Mouse (Mus musculus) myocyte (in vitro differentiated cells): ENCODE data around the gene Cacna1f. TPM values are rescaled to one million over a fixed set of nuclear protein-coding genes. Genes with fewer than 3 reads are reported as not detected.

Experiments
- H3K27me3 ChIP-seq: one replicate; pipeline ENCODE4 v1.6.1; 2011; ENCODE audit not compliant: control insufficient read depth, insufficient read depth, insufficient read length
- H3K36me3 ChIP-seq: one replicate; pipeline ENCODE4 v1.6.1; 2011; ENCODE audit not compliant: control insufficient read depth, insufficient read depth
- H3K4me2 ChIP-seq: one replicate; pipeline ENCODE4 v1.6.1; 2011; ENCODE audit warnings: low read depth, control low read depth
- H3K4me3 ChIP-seq: one replicate; pipeline ENCODE4 v1.5.1; 2011; ENCODE audit warnings: mild to moderate bottlenecking, control low read depth, moderate library complexity
- H3K79me2 ChIP-seq: one replicate; pipeline ENCODE4 v1.6.1; 2011; ENCODE audit not compliant: control insufficient read depth, insufficient read depth
- H3ac ChIP-seq: one replicate; pipeline ENCODE4 v1.6.1; 2011; ENCODE audit not compliant: control insufficient read depth, insufficient read length
- CEBPB ChIP-seq: IDR thresholded peaks from 2 replicates; pipeline ENCODE4 v1.6.1; 2011; ENCODE audit warnings: mild to moderate bottlenecking, moderate library complexity; ENCODE audit not compliant: poor library complexity, insufficient read depth, severe bottlenecking
- E2F4 ChIP-seq: IDR thresholded peaks from one replicate; pipeline ENCODE4 v1.6.1; 2011; ENCODE audit warnings: mild to moderate bottlenecking, control low read depth, moderate library complexity; ENCODE audit not compliant: insufficient read depth
- MAX ChIP-seq: IDR thresholded peaks from one replicate; pipeline ENCODE4 v1.6.1; 2011; ENCODE audit warnings: low read depth, mild to moderate bottlenecking, control low read depth
- MYOD1 ChIP-seq, 3 experiments: IDR thresholded peaks; one replicate each; pipeline ENCODE4 v1.6.1; 2011; ENCODE audit warnings: control low read depth in 2 of 3, low read depth in 2 of 3, mild to moderate bottlenecking in 2 of 3, moderate library complexity in 1 of 3; ENCODE audit not compliant: insufficient read length in 2 of 3, control insufficient read depth in 1 of 3
- MYOG ChIP-seq, 3 experiments: IDR thresholded peaks; one replicate each; pipeline ENCODE4 v1.6.1; 2011; ENCODE audit warnings: control low read depth in 2 of 3, low read depth in 2 of 3, mild to moderate bottlenecking in 2 of 3; ENCODE audit not compliant: insufficient read length in 2 of 3, control insufficient read depth in 1 of 3, insufficient read depth in 1 of 3
- POLR2A ChIP-seq: IDR thresholded peaks from one replicate; pipeline ENCODE4 v1.6.1; 2011; ENCODE audit warnings: low read depth, mild to moderate bottlenecking, control low read depth, moderate library complexity; ENCODE audit not compliant: insufficient read length
- POLR2AphosphoS2 ChIP-seq: IDR thresholded peaks from one replicate; pipeline ENCODE4 v1.6.1; 2011; ENCODE audit warnings: low read depth, control low read depth; ENCODE audit not compliant: insufficient read length
- REST ChIP-seq: IDR thresholded peaks from one replicate; pipeline ENCODE4 v1.6.1; 2011; ENCODE audit warnings: mild to moderate bottlenecking, control low read depth, moderate library complexity; ENCODE audit not compliant: insufficient read depth, insufficient read length
- SRF ChIP-seq: IDR thresholded peaks from one replicate; pipeline ENCODE4 v1.6.1; 2011; ENCODE audit warnings: low read depth; ENCODE audit not compliant: control insufficient read depth, insufficient read length
- TCF12 ChIP-seq: IDR thresholded peaks from one replicate; pipeline ENCODE4 v1.6.1; 2011; ENCODE audit warnings: mild to moderate bottlenecking, control low read depth; ENCODE audit not compliant: poor library complexity, insufficient read depth, severe bottlenecking
- TCF3 ChIP-seq: IDR thresholded peaks from one replicate; pipeline ENCODE4 v1.6.1; 2011; ENCODE audit warnings: low read depth, control low read depth; ENCODE audit not compliant: insufficient read length
- USF1 ChIP-seq: IDR thresholded peaks from one replicate; pipeline ENCODE4 v1.6.1; 2011; ENCODE audit warnings: low read depth, mild to moderate bottlenecking, control low read depth, moderate library complexity
- polyA plus RNA-seq: library from polyadenylated mRNA; unstranded; fragments of >200 nt; fragmentation: generic; extraction: Trizol; gene quantifications from one replicate; pipeline ENCODE4 v1.2.1, GENCODE M21; 2012; ENCODE audit warnings: missing spikeins

The Cacna1f gene
- polyA plus RNA-seq, 1 experiment = not detected

DNA sequence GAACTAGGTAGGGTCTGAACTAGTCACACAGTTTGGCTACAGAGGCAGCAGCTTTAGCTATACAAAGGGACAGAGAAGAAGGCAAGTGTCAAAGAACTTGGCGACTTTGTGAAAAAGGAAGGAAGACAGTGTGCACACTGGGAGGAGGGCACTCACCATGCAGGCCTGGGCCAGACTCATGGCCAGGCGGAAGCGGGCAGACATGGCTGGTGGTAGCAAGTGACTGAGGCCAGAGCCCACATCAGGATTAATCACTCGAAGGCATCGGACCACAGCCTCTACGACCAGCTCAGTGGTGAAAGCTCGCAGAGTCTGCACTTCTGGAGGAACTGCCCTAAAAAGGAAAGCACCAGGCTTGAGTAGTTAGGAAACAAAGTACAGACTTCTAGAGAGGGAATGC is 2.9 kb upstream of the Cacna1f start:
- H3ac ChIP-seq = no peak overlapping the region
- H3K27me3 ChIP-seq = no peaks in the 10 kb centered on the region
- no peaks in the 10 kb centered on the region for H3K36me3 ChIP-seq
- peak overlapping the region; percentile 33 for H3K4me3 ChIP-seq
- TF ChIP-seq POLR2AphosphoS2 (no peak), SRF (no peak), USF1 (no peak), TCF3 (no peak), TCF12 (no peak), MYOG (IDR thresholded peaks at IDR 0.05; ENCODE audit: control insufficient read depth in 1 of 3, insufficient read depth in 1 of 3, insufficient read length in 2 of 3, low read depth in 2 of 3) (no peak), POLR2A (no peak), MAX (no peak), MYOD1 (IDR thresholded peaks at IDR 0.05; ENCODE audit: control insufficient read depth in 1 of 3, insufficient read length in 2 of 3, low read depth in 2 of 3) (no peak), E2F4 (no peak), CEBPB (no peak), REST (no peak)
- peaks cover 3% of the 10 kb centered on the region for H3K79me2 ChIP-seq
- H3K4me2 ChIP-seq = peak overlapping the region; percentile 76

GRCm38 (mm10) chrX:7604879-7605574 is 1.9 kb upstream of the Cacna1f start, which contains the start of gene Ccdc22:
Gene Ccdc22, minus strand, starts transcription at chrX:7605517.
- peak; percentile 99 for TF ChIP-seq USF1
- TF ChIP-seq CEBPB = peak; percentile 28; the same call in 1 of the 2 replicates
- no peak for TF ChIP-seq E2F4
- Histone ChIP-seq H3K79me2 (peaks cover 3% of the 10 kb centered on the region), H3K36me3 (no peaks in the 10 kb centered on the region), H3K4me3 (peak within 1 kb of the TSS; percentile 33), H3K4me2 (peak within 1 kb of the TSS; percentile 76), H3K27me3 (no peaks in the 10 kb centered on the region), H3ac (no peak within 1 kb of the TSS)

DNA sequence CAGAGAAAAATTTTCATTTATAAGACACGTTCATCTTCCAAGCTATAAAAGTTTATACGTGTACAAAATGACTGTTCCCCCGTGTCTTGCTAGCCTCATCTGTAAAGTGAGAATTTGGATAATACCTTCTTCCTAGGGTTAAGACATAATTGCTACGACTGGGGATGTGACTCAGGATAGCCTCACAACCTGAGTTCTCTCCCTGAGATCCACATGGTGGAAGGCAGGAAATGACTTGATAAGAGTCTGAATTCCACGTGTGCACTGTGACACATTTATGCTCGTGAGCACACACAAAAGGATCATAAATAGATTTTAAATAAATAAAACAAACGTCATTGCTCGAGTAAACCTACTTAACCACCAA is 1.3 kb upstream of the Cacna1f start:
- Histone ChIP-seq H3K4me2 (peak overlapping the region; percentile 73), H3K79me2 (peaks cover 3% of the 10 kb centered on the region), H3K4me3 (peak overlapping the region; percentile 33), H3ac (no peak overlapping the region), H3K27me3 (no peaks in the 10 kb centered on the region), H3K36me3 (no peaks in the 10 kb centered on the region)
- TF ChIP-seq TCF12 = no peak
- no peak for TF ChIP-seq REST
- no peak for TF ChIP-seq MYOG (IDR thresholded peaks at IDR 0.05; ENCODE audit: control insufficient read depth in 1 of 3, insufficient read depth in 1 of 3, insufficient read length in 2 of 3, low read depth in 2 of 3)
- TF ChIP-seq MAX = no peak
- TF ChIP-seq TCF3 = no peak
- no peak for TF ChIP-seq SRF

DNA sequence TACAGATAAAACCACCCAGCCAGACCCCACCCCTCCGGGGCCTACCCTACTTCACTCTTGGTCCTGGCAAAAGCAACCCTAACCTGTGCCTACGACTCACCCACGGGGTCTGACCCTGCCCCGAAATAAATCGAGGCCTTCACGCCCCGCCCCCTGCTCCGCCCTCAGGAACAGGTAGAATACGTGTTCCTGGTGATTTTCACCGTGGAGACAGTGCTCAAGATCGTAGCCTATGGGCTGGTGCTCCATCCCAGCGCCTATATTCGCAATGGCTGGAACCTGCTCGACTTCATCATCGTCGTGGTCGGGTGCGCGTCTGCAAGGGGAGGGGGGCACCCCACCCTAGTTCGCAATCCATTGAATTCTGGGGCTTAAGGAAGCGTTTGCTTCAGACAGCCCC is 3.2 kb downstream of the Cacna1f start:
- H3K27me3 ChIP-seq = peaks cover 12% of the 10 kb centered on the region
- no peak for TF ChIP-seq REST
- no peak for TF ChIP-seq E2F4
- TF ChIP-seq POLR2AphosphoS2 = no peak
- no peak for TF ChIP-seq USF1
- TF ChIP-seq TCF3 = no peak
- H3K4me3 ChIP-seq = no peak overlapping the region
- no peaks in the 10 kb centered on the region for H3K36me3 ChIP-seq
- H3ac ChIP-seq = no peak overlapping the region
- H3K79me2 ChIP-seq = no peaks in the 10 kb centered on the region
- H3K4me2 ChIP-seq = no peak overlapping the region

GRCm38 (mm10) chrX:7610536-7611258 is 3.8 kb downstream of the Cacna1f start:
- Histone ChIP-seq H3K4me2 (peak overlapping the region; percentile 24), H3K79me2 (no peaks in the 10 kb centered on the region), H3ac (no peak overlapping the region), H3K27me3 (peaks cover 12% of the 10 kb centered on the region), H3K36me3 (no peaks in the 10 kb centered on the region), H3K4me3 (no peak overlapping the region)
- TF ChIP-seq POLR2A = no peak
- no peak for TF ChIP-seq TCF12
- no peak for TF ChIP-seq MAX
- TF ChIP-seq MYOG (IDR thresholded peaks at IDR 0.05; ENCODE audit: control insufficient read depth in 1 of 3, insufficient read depth in 1 of 3, insufficient read length in 2 of 3, low read depth in 2 of 3) = no peak
- TF ChIP-seq USF1 = no peak
- TF ChIP-seq TCF3 = no peak
